Mouse (Mus musculus): ENCODE measurements at regions not wholly inside any gene's neighbourhood (a gene's known extent, or its start where the extent isn't known, plus 50 kb on each side); places are given as distances from the start of the nearest gene placed in this dataset.

GRCm38 (mm10) chr2:131766500-131766899 is 93.0 kb downstream of the Erv3 start:
- TF ChIP-seq CTCF (IDR thresholded peaks at IDR 0.05): no peak
- no peak for TF ChIP-seq POLR2A (IDR thresholded peaks at IDR 0.05; ENCODE audit: insufficient read depth, low read depth, low read length)
- no peak for TF ChIP-seq EP300 (IDR thresholded peaks at IDR 0.05; ENCODE audit: insufficient read depth, low read depth, low read length)
